Mouse (Mus musculus): Measurements from ENCODE around the gene Lclat1. TPM values are rescaled to one million over a fixed set of nuclear protein-coding genes. Genes with fewer than 3 reads are reported as not detected.
"Not testable (repeated sequence)": the region's sequence is repeated elsewhere in the genome, so short reads cannot be mapped to it uniquely, and the experiment has no call there.

The Lclat1 gene
- total RNA-seq, 2 experiments from 2014 or later, result 32.6 to 36.9 TPM

DNA sequence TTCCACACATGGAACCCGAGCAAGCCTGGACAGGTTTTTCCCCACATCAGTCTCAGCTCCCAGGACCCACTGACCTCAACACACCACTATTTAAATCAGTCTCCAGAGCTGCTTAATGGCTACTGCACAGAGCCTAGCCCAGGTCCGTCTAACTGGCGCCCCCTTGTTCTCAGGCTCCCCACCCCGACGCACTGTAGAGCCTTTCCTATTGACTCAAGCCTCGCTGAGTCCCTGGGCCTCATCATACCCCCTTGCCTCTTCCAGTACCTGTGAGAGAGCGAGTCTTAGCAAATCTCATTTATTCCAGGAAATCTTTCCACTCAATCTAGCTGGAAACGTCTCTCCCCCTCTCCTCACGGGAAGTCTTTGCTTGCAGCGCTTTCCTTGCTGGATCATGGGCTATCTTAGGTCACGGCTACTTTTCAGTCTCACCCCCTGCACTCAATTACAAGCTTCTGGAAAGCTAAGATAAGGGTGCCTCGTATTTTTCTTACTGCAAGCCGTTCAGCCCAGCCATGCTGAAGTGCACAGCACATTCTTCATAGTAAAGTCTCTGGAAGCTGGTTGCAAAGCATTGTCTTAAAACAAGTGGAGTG is 137.4 kb downstream of the Lclat1 start:
- DNase-seq, result no peak

DNA sequence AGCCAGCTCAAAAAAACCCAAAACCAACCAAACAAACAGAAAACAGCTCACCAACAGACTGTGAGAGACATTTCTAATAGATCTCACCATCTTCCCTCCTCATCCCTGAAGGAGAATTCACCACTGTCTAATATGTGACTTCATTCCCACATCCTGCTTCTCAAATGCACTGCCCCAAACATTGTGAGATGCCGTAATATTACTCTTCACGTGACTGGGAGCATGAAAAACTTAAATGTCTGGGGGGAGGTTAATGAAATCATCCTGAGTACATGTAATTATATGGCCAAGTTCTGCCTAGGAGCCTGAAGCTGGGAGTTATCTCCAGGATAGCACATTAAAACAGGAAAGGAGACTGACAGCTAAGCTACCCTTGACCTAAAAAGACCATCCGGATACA is 138.3 kb downstream of the Lclat1 start:
- DNase-seq, result no peak

DNA sequence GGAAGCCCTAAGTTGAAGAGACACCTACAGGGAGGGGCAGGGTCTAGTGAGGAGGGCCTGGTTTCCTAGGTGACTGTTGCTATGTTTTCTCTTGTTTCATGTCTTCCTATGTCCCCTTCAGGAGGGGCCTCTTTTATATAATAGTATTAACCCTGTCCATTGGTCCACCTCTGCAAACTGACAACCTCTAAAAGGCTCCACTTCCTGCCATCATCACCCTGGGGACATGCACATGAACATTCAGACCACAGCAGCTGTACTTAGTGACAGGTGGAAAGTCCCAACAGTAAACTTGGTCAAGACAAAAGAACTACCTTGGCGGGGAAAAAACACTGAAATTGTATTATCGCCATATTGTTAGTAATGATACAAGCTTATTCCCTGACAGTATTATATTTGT is 139.1 kb downstream of the Lclat1 start:
- DNase-seq, result no peak

DNA sequence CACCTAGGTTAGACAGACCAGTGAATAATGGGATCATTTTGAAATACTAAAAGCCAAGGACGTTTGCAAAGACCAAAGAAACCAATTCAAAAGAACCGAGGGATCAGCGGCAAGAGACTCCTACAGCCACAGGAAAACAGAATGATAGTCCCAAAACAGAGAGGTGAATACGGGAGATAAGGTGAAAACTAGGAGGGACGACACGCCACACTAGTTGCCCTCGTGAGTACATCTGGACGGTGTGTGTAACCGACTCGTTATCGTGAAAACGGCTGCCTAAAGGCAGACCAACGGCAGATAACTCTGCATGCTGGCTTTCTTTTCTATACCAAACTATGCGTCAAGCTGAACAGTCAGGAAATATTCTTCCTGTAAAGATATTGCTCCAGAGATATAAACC is 140.0 kb downstream of the Lclat1 start:
- DNase-seq, result no peak

DNA sequence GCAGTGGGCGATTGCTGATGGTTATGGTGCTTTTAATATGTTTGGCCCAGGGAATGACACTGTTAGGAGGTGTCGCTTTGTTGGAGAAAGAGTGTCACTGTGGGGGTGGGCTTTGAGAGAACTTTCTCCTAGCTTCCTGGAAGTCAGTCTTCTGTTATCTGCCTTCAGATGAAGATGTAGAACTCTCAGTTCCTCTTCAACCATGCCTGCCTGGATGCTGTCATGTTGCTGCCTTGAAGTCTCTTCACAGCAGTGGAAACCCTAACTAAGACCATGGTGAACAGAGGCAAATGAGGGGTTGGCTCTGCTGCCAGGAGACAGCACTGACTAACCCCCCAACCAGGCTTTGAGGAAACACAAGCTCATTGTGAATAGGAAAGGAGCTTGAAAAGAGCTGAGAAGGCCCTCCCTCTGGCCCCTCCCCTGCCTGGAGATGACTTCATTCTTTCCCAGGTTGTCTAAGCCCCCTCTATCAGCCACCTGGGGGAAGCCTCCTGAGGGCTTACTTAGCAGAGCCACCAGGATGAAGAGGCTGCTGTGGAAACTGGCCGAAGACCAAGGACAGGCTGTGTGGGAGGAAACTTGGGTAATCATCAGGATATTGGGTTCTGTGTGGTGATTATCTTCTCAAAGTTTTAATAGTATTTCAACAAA is 142.8 kb downstream of the Lclat1 start:
- DNase-seq, result no peak

DNA sequence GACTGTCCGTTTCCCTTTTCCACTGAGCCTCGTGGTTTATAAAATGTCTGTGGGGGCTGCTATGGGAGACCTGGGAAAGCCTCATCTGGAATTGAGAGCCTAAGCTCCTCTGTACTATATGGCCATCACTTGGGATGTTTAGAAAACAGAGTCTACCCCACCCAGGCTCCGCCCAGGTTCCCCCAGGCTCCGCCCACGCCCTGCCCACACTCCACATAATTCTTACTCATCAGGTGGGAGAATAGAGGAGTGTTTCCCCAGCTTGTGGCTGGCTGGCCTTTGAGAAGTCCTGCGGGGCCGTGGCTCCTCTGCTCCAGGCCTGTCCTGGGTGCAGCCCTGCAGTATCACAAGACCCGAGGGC is 143.3 kb downstream of the Lclat1 start:
- DNase-seq, result no peak

DNA sequence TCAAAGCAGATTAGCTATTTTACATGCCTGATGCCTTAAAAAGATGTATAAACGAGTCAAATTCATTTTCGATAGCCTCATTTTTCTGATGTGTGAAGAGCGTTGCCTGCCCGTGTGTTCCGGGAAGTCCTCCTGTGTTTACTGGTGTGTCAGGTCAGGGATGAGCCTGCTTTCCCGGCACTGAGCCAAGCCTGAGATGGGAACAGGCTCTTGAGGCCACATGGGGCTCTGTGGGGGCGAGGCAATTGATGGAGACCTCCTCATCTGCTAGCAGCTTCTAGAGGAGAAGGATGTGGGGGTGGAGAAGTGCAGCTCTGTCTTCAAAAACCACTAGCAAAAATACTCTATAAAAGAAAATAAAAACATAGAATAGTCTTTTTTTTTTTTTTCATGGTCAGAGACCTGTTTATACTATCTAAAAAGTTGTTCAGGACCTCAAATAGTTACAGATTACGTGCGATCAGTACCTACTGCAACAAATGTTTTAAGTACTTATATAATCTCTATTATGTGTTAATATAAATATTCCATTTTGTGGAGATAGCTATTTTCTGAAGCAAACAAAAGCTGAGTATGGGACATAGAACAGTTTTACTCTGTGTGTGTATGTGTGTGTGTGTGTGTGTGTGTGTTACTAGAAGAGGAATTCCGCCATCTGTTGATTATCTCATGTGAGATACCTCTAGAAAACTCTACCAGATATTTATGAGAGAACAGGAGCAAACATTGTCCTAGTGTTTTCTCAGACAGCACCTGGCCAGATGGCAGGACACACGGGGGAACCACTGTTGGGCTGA is 144.2 kb downstream of the Lclat1 start:
- no peak for DNase-seq

DNA sequence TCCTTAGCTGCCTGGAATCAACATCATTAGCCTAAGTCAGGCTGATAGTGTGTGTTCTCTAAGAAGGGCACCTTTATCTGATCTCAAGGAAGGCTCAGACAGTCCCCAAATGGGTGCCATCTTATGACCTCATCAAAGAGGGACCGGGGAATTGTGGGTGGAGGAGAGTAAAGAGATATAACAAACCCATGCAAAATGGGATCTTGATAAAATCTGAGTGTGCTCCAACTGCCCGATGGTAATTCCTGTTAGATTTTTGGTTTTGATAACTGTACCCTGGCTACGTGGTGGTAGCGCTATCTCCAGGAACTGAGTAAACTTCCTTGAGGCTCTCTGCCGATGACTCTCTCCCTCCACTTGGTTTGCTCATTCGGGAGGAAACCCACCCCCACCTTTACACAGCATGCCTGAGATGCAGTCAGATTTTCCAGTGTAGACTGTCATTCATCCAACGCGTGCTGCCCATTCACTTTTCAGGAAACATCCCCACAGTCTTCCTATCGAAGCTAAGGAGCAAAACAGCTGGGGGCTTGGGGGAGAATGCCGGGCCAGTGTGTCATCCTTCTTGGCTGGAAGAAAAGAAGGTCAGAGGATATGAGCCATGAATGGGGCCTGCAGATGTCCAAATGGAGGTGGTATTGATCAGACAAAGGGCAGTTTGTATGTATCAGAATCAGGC is 145.6 kb downstream of the Lclat1 start:
- DNase-seq, result no peak

DNA sequence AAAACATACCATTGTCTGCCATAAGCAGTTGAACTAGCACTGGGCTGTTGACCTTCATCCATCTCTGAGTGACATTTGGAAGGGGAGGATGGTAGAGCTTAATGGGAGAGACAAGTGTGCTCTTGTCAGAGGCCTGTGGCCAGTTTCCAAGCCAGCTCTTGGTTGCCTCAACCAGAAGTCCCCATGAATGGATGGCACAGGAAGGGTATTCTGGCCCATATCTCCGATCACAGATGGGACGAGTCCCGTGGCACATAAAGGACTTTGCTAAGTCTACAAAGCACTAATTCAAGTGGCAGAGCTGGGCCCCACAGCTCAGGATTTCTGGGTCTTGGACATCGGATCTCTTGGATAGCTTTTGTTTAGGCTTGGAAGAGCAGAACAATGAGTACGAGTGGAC is 148.0 kb downstream of the Lclat1 start:
- no peak for DNase-seq

DNA sequence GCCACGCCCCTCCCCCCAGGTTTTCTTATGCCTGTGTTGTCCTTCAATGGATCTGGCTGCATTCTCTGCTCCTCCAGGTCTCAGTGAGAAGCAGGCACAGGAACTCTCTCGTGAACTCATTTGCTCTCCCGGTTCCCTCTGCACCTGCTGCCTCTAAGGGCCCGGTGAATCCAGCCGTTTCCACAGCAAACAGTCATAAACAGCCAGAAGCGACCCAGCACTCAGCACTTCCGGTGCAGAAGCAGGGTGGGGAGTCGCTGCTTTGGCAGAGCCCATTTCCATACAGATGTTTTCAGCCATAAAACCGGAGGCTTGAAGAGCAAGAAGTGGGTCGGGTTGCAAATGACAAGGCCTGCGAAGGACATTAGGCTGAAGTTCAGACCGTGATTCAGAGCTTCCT is 150.8 kb downstream of the Lclat1 start:
- DNase-seq, result no peak

DNA sequence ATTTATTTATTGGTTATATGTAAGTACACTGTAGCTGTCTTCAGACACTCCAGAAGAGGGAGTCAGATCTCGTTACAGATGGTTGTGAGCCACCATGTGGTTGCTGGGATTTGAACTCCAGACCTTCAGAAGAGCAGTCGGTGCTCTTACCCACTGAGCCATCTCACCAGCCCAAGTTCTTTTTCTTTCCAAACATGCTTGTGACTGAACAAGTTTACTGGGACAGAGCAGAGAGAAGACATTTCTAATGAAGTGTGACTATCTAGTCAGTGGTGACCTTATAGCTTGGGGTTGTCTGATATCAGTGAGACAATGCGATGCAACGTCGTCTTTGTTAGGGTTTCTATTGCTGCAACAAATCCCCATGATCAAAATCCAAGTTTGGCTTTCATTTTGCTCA is 151.5 kb downstream of the Lclat1 start:
- DNase-seq, result not testable (repeated sequence)

DNA sequence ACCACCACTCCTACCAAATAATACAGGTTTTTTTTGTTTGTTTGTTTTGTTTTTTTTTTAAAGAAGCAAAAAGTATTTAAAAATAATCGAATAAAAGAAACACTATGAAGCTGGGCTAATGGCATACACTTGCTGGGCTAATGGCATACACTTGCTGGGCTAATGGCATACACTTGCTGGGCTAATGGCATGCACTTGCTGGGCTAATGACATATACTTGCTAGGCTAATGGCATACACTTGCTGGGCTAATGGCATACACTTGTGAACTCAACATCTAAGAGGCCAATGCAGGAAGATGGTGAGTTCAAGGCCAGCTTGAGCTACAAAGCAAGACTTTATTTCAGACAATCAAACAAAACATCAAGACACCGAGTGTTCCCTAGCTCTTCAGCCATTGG is 154.8 kb downstream of the Lclat1 start:
- no peak for DNase-seq

DNA sequence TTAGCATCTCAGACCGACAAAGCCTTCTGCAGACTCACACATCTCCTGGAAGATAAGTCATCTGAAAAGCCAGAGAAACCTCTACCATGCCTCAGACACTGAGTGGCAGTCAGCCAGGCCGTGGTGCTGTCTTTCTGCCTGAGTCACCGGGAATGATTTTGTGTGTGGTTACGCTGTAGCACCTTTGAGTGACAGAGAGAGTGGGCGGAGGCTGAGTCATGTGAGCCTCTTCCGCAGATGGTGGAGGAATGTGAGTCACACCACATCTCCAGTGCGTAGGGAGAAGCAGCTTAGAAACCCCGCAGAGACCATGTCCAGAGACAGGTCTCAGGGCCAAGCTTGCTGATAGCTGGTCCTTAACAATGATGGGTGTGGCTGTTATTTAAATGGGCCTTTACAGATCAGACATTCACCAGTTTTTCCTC is 155.3 kb downstream of the Lclat1 start:
- peak; percentile 62 to 63 for DNase-seq

DNA sequence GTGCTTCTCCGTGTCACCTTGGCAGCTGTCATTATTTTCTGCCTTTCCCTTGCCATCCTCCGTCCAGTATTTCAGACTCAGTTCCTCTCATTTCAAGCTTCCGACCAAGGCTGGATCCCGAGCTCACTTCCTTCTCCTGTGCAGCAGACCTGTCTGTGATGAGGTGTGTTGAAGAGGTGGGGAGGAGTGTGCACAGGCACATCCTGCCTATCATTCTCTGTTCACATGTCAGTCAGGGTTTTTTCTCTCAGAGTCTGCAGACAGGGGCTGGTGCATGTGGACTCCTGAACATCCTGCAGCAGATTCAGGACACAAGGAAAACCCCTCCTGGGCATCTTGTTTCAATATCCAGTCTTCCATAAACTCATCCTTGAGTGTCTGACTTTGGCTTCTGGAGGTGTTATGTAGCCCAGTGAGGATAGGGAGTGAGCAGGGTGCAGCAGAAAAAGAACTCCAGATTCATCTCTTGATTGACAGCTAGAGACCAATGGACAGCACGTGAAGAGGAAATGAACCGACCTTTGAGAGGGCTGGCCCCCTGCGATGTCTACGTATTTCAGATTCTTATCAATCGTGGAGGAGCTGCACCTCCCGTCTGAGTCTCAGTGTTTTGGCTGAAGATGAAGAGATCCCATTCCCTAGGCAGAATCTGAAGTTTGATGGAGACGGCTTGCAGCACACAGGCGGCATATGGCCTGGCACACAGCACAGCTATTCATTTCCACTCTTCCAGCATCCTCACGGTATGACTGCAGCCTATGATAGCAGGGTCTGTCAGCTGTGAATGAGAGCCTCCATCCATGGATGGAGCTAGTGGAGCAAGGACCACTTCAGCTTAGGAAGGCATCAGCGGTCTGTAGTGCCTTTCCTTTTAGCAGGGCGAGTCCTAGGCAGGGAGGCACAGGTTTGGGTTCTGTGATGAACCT is 163.3 kb downstream of the Lclat1 start:
- DNase-seq, result peak; percentile 35 to 38

DNA sequence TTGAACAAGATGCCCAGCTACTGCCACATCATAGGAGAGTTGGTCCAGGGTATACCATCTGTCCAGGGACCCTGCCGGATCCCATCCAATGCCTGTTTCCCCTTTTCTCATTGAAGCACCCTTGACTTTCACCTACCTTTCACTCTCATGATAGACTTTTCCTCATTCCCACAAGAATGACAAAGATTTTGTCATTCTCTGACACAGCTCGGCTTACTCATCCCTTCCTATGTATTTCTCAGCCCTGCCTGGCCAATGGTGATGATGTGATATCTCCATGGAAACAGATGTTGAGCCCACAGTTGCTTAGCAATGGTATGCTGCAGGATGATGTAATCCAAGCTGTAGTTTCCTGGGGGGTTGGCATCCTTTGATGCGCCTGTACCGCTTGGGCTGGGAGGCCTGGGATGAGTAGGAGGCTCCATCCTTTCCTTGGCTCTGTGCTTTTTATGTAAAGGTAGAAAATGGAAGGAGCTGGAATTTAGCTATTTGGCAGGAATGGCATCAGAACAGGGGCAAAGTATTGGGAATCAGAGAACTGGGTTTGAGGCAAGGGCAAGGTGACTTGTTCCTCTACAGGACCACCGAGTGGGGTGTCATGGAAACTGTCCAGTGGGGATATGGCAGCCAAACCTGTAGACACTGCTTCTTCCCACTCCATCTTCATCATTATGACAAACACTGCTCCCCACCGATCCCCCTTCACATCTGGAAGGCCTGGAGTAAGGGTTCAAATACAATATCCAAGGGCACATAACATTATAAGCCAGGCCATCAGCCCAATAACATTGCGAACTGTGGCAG is 164.2 kb downstream of the Lclat1 start:
- peak; percentile 58 to 64 for DNase-seq

DNA sequence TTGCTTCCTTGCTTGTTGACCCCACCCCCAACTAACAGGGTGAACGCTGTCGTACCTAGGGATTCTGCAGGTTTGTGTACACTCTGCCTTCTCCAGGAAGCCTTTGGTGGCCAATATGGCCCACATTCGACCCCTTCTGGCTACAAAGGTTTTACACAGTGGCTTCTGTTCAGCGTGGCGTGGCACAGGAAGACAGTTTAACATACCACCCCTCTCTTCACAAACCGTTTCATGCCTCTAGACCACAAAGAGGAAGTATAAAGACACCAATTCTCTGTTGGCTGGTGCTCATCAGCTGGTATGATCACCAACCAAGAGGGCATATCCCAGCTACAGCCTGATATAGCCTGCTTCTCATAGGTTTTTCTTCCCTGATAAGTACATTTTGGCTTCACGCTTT is 166.0 kb downstream of the Lclat1 start:
- DNase-seq, result no peak

DNA sequence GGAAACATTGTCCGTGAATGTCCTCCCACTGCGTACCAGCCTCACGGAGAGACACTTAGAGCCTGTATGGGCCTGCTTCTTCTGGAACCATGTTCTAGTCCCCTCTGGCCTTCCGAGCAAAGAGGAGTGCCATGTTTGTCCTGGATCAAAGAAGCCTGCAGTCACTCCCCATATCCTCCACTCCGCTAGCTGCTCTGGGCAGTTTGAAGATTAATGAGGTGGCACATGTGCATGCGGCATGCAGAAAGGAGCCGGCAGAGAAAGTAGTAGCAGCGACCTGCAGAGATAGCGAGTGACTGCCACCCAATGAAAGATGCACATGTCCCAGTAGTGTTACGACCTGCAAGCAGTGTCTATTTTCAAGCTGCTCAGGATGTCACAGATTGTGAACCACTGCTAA is 167.3 kb downstream of the Lclat1 start:
- DNase-seq, result no peak

DNA sequence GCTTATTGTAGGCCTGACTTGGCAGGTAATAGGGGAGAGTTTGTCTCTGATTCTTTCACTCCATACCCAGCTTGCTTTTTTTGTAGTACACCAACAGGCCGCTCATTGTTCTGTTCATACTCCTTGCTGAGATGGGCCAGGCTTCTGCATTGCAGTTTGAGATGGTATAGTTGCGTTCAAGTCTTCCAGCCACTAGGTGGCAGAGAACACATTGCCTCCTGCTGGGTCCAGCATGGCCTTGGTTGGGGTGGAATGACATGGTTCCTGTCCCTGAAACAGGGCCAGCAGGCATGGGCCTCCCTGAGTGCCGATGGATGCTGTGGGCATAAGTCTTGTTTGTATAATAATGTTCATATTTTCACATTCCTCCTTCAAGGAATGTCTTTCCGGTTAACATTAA is 170.0 kb downstream of the Lclat1 start:
- DNase-seq, result no peak

DNA sequence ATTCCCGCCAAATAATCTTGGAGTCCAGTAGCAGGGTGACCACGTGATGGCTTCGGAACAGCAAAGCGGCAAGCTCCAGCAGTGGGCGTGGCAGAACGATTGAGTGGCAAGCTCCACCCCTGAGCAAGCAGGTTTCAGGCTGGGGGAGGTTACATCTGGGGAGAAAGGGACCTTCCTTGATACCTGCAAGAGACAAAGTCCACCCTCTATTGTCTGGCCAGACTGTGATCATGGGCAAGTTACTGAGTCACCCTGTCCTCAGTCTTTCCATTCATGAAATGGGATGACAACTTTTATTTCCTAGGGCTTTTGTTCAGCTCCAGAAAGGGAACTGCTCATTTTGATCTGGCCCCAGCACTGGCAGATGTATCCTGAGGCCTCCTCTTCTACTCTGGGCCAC is 174.9 kb downstream of the Lclat1 start:
- DNase-seq, result not testable (repeated sequence)

DNA sequence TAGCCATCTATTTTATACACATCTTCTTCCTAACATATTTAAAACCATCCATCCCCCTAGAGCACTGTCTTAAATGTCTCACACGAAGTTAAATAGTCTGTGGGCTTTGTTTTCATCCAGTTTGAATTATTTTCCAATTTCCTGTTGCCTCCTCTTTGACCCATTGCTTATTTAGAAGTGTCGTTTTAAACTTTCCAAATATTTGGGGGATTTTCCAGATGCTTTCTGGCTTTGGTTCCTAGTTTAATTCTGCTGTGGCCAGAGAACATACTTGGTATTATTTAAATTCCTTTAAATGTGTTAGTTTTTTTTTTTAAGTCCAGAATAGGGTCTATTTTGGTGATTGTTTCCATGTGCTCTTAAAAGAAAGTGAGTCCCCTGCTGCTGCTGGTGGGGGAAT is 176.5 kb downstream of the Lclat1 start:
- DNase-seq, result no peak

Data from layer of hippocampus, postnatal 36 days (tissue).